Mouse (Mus musculus) lung, postnatal 4 days (tissue): ENCODE results near the gene Usp9x.

Source experiments
- DNase-seq, 2 experiments: peaks; one replicate each; pipeline ENCODE4 v3.0.0; 2021

Usp9x gene

DNA sequence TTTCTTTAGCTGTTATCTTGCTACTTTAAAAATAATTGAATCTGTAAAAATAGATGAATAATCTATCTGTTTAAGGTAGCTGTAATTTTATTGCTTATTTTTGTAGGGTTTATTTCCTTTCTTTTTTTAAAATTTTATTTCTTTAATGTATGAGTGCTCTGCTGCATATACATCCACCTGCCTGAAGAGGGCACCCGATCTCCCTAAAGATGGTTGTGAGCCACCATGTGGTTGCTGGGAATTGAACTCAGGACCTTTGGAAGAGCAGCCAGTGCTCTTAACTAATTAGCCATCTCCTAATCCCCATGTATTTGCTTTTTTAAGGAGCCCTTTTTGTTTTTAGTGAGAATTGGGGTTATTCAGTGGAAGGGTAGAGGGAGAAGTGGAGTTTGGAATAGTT, 14.3 kb downstream of the Usp9x start:
- DNase-seq = no peak

DNA sequence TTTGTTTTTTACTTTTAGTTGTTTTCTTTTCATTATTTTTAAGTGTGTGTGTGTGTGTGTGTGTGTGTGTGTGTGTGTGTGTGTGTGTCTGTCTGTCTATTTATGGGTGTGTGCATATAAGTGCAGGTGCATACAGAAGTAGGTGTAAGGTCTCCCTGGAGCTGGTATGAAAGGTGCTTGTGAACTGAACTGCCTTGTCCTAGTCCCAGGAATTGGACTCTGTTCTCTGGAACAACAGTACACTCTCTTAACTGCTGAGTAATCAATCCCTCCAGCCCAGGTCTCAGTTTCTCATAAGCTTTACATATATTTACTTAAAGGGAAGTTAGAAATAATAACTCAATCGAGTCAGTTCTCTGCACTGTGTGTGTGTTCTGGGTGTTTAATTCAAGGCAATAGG, 25.7 kb downstream of the Usp9x start:
- no peak for DNase-seq

DNA sequence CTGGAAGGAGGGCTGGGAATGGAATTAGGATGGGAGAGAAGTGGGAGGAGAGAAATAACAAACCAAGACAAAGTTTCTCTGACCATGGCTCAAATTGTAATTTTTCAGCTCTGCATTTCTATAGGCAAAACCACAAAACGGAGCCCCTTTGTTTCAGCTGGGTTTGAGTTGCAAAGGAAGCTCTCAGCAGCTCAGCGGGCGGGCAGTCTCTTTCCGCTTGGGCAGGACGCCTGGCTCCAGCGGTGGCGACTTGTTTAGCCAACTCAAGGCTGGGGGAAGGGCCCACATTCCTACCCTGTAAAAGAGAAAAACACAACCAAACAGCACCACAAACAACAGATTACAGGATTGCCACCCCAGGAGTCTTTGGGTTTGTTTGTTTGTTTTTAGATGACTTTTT, 135.2 kb downstream of the Usp9x start:
- peak in 1 of 2 experiments; percentile 55 for DNase-seq

GRCm38 (mm10) chrX:13207512-13208341, 136.4 kb downstream of the Usp9x start:
- DNase-seq = peak; percentile 90 to 93

- no peak for DNase-seq
Measured at GRCm38 (mm10) chrX:13208404-13208803, 137.1 kb downstream of the Usp9x start.

- peak in 1 of 2 experiments; percentile 42 for DNase-seq
Measured at GRCm38 (mm10) chrX:13214275-13214674, 143.0 kb downstream of the Usp9x start.
